Mouse (Mus musculus): ENCODE measurements at regions not wholly inside any gene's neighbourhood (a gene's known extent, or its start where the extent isn't known, plus 50 kb on each side); places are given as distances from the start of the nearest gene placed in this dataset.

GRCm38 (mm10) chr12:12655184-12655583 is 286.5 kb downstream of the Mycn start:
- WGBS (ENCODE audit: insufficient replicate concordance), result 54% methylated on average over 9 of the region's 10 CpGs
- no peak for ATAC-seq (ENCODE audit: insufficient read depth)

GRCm38 (mm10) chr12:12652361-12652760 is 289.4 kb downstream of the Mycn start:
- H3K27ac ChIP-seq, result no peak overlapping the region
- no peaks in the 10 kb centered on the region for H3K27me3 ChIP-seq (ENCODE audit: control insufficient read depth, insufficient read depth, low read length)
- H3K9me3 ChIP-seq (ENCODE audit: control insufficient read depth, low read length), result no peaks in the 10 kb centered on the region
- H3K9ac ChIP-seq (replicated peaks), result no peak overlapping the region
- H3K36me3 ChIP-seq (replicated peaks; ENCODE audit: control insufficient read depth, insufficient read depth, low read depth), result no peaks in the 10 kb centered on the region
- TF ChIP-seq EP300 (IDR thresholded peaks at IDR 0.05; ENCODE audit: low read depth) (no peak), CTCF (IDR thresholded peaks at IDR 0.05; ENCODE audit: low read depth) (no peak)
- H3K4me1 ChIP-seq (replicated peaks; ENCODE audit: control insufficient read depth in 2 of 2, insufficient read depth in 2 of 2, low read length in 1 of 2), result no peaks in the 10 kb centered on the region
- DNase-seq (ENCODE audit: low read depth in 3 of 3, low spot score in 3 of 3) (no peak), ATAC-seq (ENCODE audit: insufficient read depth) (no peak)
- H3K4me3 ChIP-seq (ENCODE audit: insufficient read depth in 1 of 2, low read depth in 2 of 2, low read length in 2 of 2), result no peak overlapping the region
- WGBS (ENCODE audit: insufficient replicate concordance), result 68% methylated on average over 7 of the region's 7 CpGs
- H3K4me2 ChIP-seq (ENCODE audit: low read depth), result no peak overlapping the region

More at GRCm38 (mm10) chr12:12655184-12655583, 286.5 kb downstream of the Mycn start:
- Histone ChIP-seq H3K27ac (no peak overlapping the region), H3K36me3 (replicated peaks; ENCODE audit: control insufficient read depth, insufficient read depth, low read depth) (no peaks in the 10 kb centered on the region), H3K4me3 (ENCODE audit: insufficient read depth in 1 of 2, low read depth in 2 of 2, low read length in 2 of 2) (no peak overlapping the region), H3K9me3 (ENCODE audit: control insufficient read depth, low read length) (no peaks in the 10 kb centered on the region), H3K4me1 (replicated peaks; ENCODE audit: control insufficient read depth in 2 of 2, insufficient read depth in 2 of 2, low read length in 1 of 2) (no peaks in the 10 kb centered on the region), H3K27me3 (ENCODE audit: control insufficient read depth, insufficient read depth, low read length) (no peaks in the 10 kb centered on the region), H3K9ac (replicated peaks) (no peak overlapping the region), H3K4me2 (ENCODE audit: low read depth) (no peak overlapping the region)
- TF ChIP-seq CTCF (IDR thresholded peaks at IDR 0.05; ENCODE audit: low read depth), result no peak
- TF ChIP-seq EP300 (IDR thresholded peaks at IDR 0.05; ENCODE audit: low read depth), result no peak
- DNase-seq (ENCODE audit: low read depth in 3 of 3, low spot score in 3 of 3), result no peak

- TF ChIP-seq EP300 (IDR thresholded peaks at IDR 0.05; ENCODE audit: low read depth) (no peak), CTCF (IDR thresholded peaks at IDR 0.05; ENCODE audit: low read depth) (no peak)
- Histone ChIP-seq H3K9me3 (ENCODE audit: control insufficient read depth, low read length) (no peaks in the 10 kb centered on the region), H3K27ac (no peak overlapping the region), H3K9ac (replicated peaks) (no peak overlapping the region), H3K4me3 (ENCODE audit: insufficient read depth in 1 of 2, low read depth in 2 of 2, low read length in 2 of 2) (no peak overlapping the region), H3K4me2 (ENCODE audit: low read depth) (no peak overlapping the region), H3K27me3 (ENCODE audit: control insufficient read depth, insufficient read depth, low read length) (no peaks in the 10 kb centered on the region), H3K36me3 (replicated peaks; ENCODE audit: control insufficient read depth, insufficient read depth, low read depth) (no peaks in the 10 kb centered on the region), H3K4me1 (replicated peaks; ENCODE audit: control insufficient read depth in 2 of 2, insufficient read depth in 2 of 2, low read length in 1 of 2) (no peaks in the 10 kb centered on the region)
- ATAC-seq (ENCODE audit: insufficient read depth), result no peak
- 21% methylated on average over 1 of the region's 1 CpGs for WGBS (ENCODE audit: insufficient replicate concordance)
- DNase-seq (ENCODE audit: low read depth in 3 of 3, low spot score in 3 of 3), result no peak
Observed at GRCm38 (mm10) chr12:12650309-12650708, 291.4 kb downstream of the Mycn start.

- WGBS (ENCODE audit: insufficient replicate concordance), result 63% methylated on average over 6 of the region's 6 CpGs
- Histone ChIP-seq H3K36me3 (replicated peaks; ENCODE audit: control insufficient read depth, insufficient read depth, low read depth) (no peaks in the 10 kb centered on the region), H3K4me3 (ENCODE audit: insufficient read depth in 1 of 2, low read depth in 2 of 2, low read length in 2 of 2) (no peak overlapping the region), H3K27me3 (ENCODE audit: control insufficient read depth, insufficient read depth, low read length) (no peaks in the 10 kb centered on the region), H3K27ac (no peak overlapping the region), H3K9me3 (ENCODE audit: control insufficient read depth, low read length) (no peaks in the 10 kb centered on the region), H3K9ac (replicated peaks) (no peak overlapping the region), H3K4me2 (ENCODE audit: low read depth) (no peak overlapping the region), H3K4me1 (replicated peaks; ENCODE audit: control insufficient read depth in 2 of 2, insufficient read depth in 2 of 2, low read length in 1 of 2) (no peaks in the 10 kb centered on the region)
- DNase-seq (ENCODE audit: low read depth in 3 of 3, low spot score in 3 of 3), result no peak
- TF ChIP-seq CTCF (IDR thresholded peaks at IDR 0.05; ENCODE audit: low read depth) (no peak), EP300 (IDR thresholded peaks at IDR 0.05; ENCODE audit: low read depth) (no peak)
- ATAC-seq (ENCODE audit: insufficient read depth), result no peak
Observed at GRCm38 (mm10) chr12:12647467-12647866, 294.2 kb downstream of the Mycn start.

GRCm38 (mm10) chr12:12645183-12645582 is 296.5 kb downstream of the Mycn start:
- WGBS (ENCODE audit: insufficient replicate concordance), result 70% methylated on average over 4 of the region's 4 CpGs
- no peak for ATAC-seq (ENCODE audit: insufficient read depth)
- Histone ChIP-seq H3K36me3 (replicated peaks; ENCODE audit: control insufficient read depth, insufficient read depth, low read depth) (no peaks in the 10 kb centered on the region), H3K4me2 (ENCODE audit: low read depth) (no peak overlapping the region), H3K27me3 (ENCODE audit: control insufficient read depth, insufficient read depth, low read length) (no peaks in the 10 kb centered on the region), H3K4me1 (replicated peaks; ENCODE audit: control insufficient read depth in 2 of 2, insufficient read depth in 2 of 2, low read length in 1 of 2) (no peaks in the 10 kb centered on the region), H3K4me3 (ENCODE audit: insufficient read depth in 1 of 2, low read depth in 2 of 2, low read length in 2 of 2) (no peak overlapping the region), H3K9me3 (ENCODE audit: control insufficient read depth, low read length) (no peaks in the 10 kb centered on the region), H3K27ac (no peak overlapping the region), H3K9ac (replicated peaks) (no peak overlapping the region)
- no peak for TF ChIP-seq CTCF (IDR thresholded peaks at IDR 0.05; ENCODE audit: low read depth)
- TF ChIP-seq EP300 (IDR thresholded peaks at IDR 0.05; ENCODE audit: low read depth), result no peak
- no peak for DNase-seq (ENCODE audit: low read depth in 3 of 3, low spot score in 3 of 3)
